Mouse (Mus musculus): ENCODE results near the gene Col26a1. TPM values are rescaled to one million over a fixed set of nuclear protein-coding genes. Genes with fewer than 3 reads are reported as not detected.

Col26a1 gene
- total and polyA plus RNA-seq, 3 experiments: 0.72 TPM; not detected in 2

DNA sequence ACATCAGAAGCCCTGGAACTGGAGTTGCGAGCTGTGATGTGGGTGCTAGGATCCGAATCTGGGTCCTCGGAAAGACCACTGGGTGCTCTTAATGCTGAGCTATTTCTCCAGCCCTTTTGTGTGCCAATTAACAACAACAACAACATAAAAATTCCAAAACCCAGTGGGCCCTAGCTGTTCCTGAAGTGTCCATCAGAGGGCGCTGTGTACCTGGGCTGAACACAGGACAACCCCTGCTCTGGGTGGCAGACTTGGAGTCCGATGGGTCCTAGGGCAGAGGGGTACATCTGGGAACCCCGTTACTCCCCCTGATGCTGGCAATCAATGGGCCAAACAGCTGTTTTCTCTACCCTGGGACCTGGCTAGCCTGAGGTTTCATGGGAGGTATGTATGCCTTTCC, 123.2 kb downstream of the Col26a1 start:
- TF ChIP-seq JUND (conservative IDR thresholded peaks at IDR 0.05; ENCODE audit: low read depth, low read length) (no peak), BHLHE40 (IDR thresholded peaks at IDR 0.05; ENCODE audit: low read depth, low read length) (no peak), JUN (IDR thresholded peaks at IDR 0.05; ENCODE audit: insufficient read depth, low read depth, low read length) (no peak), RAD21 (IDR thresholded peaks at IDR 0.05; ENCODE audit: low read depth, low read length) (peak; percentile 25), ZC3H11A (IDR thresholded peaks at IDR 0.05; ENCODE audit: low read depth, low read length) (no peak), NELFE (IDR thresholded peaks at IDR 0.05; ENCODE audit: low read depth, low read length) (no peak), TBP (conservative IDR thresholded peaks at IDR 0.05; ENCODE audit: low read depth, low read length) (no peak), ZMIZ1 (IDR thresholded peaks at IDR 0.05; ENCODE audit: low read depth, low read length) (no peak), CTCF (conservative IDR thresholded peaks at IDR 0.05 in 1 of 2, IDR thresholded peaks at IDR 0.05 in 1 of 2; ENCODE audit: low read depth in 2 of 2, low read length in 2 of 2) (peak; percentile 58 to 71), PAX5 (IDR thresholded peaks at IDR 0.05; ENCODE audit: low read length) (no peak), E2F4 (IDR thresholded peaks at IDR 0.05; ENCODE audit: insufficient replicate concordance, low read depth, low read length) (no peak), MEF2A (IDR thresholded peaks at IDR 0.05; ENCODE audit: borderline replicate concordance, low read depth, low read length) (no peak), IRF4 (IDR thresholded peaks at IDR 0.05; ENCODE audit: low read depth, low read length) (no peak), UBTF (IDR thresholded peaks at IDR 0.05; ENCODE audit: low read depth, low read length) (no peak), MYC (IDR thresholded peaks at IDR 0.05; ENCODE audit: low read depth, low read length) (no peak), MAX (IDR thresholded peaks at IDR 0.05; ENCODE audit: low read length) (no peak), POLR2AphosphoS2 (IDR thresholded peaks at IDR 0.05; ENCODE audit: low read depth, low read length) (no peak), GABPA (IDR thresholded peaks at IDR 0.05; ENCODE audit: insufficient replicate concordance, low read depth, low read length) (no peak)
- H3K4me2 ChIP-seq (ENCODE audit: insufficient read depth, low read depth, poor library complexity, severe bottlenecking): no peak overlapping the region
- H3K27ac ChIP-seq (ENCODE audit: insufficient read depth, low read depth): no peak overlapping the region
- H3K9me3 ChIP-seq (replicated peaks; ENCODE audit: low read length): no peaks in the 10 kb centered on the region
- no peaks in the 10 kb centered on the region for H3K79me2 ChIP-seq (replicated peaks; ENCODE audit: control insufficient read depth, extremely low read depth, insufficient read depth, poor library complexity, severe bottlenecking)
- no peak overlapping the region for H3K4me3 ChIP-seq (replicated peaks in 1 of 3; ENCODE audit: low read depth in 2 of 3, low read length in 2 of 3, poor library complexity in 1 of 3)
- no peaks in the 10 kb centered on the region for H3K36me3 ChIP-seq (replicated peaks in 1 of 2; ENCODE audit: control insufficient read depth in 1 of 2, insufficient read depth in 1 of 2, low read length in 1 of 2)
- no peak for DNase-seq (ENCODE audit: extremely low read depth)
- H3K27me3 ChIP-seq (replicated peaks): peaks cover 67% of the 10 kb centered on the region
- H3K4me1 ChIP-seq (ENCODE audit: control insufficient read depth in 1 of 2, insufficient read depth in 2 of 2): no peaks in the 10 kb centered on the region
- no peak overlapping the region for H3K9ac ChIP-seq (ENCODE audit: insufficient read depth, low read depth)
- in situ Hi-C loops (cut with MboI; ENCODE audit: low pct_ligation_motif_present, low pct_unique_long_range_greater_than_20kb, low sequenced_read_pairs): no loop called here
- dilution Hi-C loops (cut with MboI; ENCODE audit: extremely low pct_ligation_motif_present, extremely low pct_unique_long_range_greater_than_20kb, low sequenced_read_pairs): no loop called here

DNA sequence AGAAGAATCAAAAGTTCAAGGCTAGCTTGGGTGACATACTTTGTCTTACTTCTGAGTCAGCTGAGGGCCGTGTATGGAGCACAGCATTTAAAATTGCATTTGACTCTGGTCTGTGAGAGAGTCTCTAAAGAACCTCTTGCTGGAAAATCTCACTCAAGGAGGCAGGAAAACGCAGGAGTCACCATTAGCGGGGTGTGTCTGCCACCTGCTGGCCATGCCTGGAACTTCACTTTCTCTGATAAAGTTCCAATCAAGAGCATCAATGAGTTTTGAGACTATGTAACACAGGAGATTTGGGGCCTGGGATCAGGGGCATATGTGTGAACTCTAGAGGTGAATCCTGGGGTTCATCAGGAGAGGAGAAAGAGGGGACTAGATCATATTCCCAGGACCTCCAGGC, 127.3 kb downstream of the Col26a1 start:
- Histone ChIP-seq H3K4me3 (replicated peaks in 1 of 3; ENCODE audit: low read depth in 2 of 3, low read length in 2 of 3, poor library complexity in 1 of 3) (no peak overlapping the region), H3K4me2 (ENCODE audit: insufficient read depth, low read depth, poor library complexity, severe bottlenecking) (no peak overlapping the region), H3K27ac (ENCODE audit: insufficient read depth, low read depth) (no peak overlapping the region), H3K4me1 (ENCODE audit: control insufficient read depth in 1 of 2, insufficient read depth in 2 of 2) (peaks cover 12 to 13% of the 10 kb centered on the region in 2 experiments), H3K36me3 (replicated peaks in 1 of 2; ENCODE audit: control insufficient read depth in 1 of 2, insufficient read depth in 1 of 2, low read length in 1 of 2) (no peaks in the 10 kb centered on the region), H3K79me2 (replicated peaks; ENCODE audit: control insufficient read depth, extremely low read depth, insufficient read depth, poor library complexity, severe bottlenecking) (no peaks in the 10 kb centered on the region), H3K9me3 (replicated peaks; ENCODE audit: low read length) (peaks cover 6% of the 10 kb centered on the region), H3K27me3 (replicated peaks) (peaks cover 45% of the 10 kb centered on the region), H3K9ac (ENCODE audit: insufficient read depth, low read depth) (no peak overlapping the region)
- TF ChIP-seq CTCF (conservative IDR thresholded peaks at IDR 0.05 in 1 of 2, IDR thresholded peaks at IDR 0.05 in 1 of 2; ENCODE audit: low read depth in 2 of 2, low read length in 2 of 2) (peak; percentile 84 to 95), RAD21 (IDR thresholded peaks at IDR 0.05; ENCODE audit: low read depth, low read length) (peak; percentile 84), POLR2A (IDR thresholded peaks at IDR 0.05; ENCODE audit: low read depth, low read length) (no peak), SMC3 (IDR thresholded peaks at IDR 0.05; ENCODE audit: low read depth, low read length) (peak; percentile 61), USF2 (conservative IDR thresholded peaks at IDR 0.05; ENCODE audit: low read depth, low read length) (no peak)
- in situ Hi-C loops (cut with MboI; ENCODE audit: low pct_ligation_motif_present, low pct_unique_long_range_greater_than_20kb, low sequenced_read_pairs): no loop called here
- dilution Hi-C loops (cut with MboI; ENCODE audit: extremely low pct_ligation_motif_present, extremely low pct_unique_long_range_greater_than_20kb, low sequenced_read_pairs): no loop called here
- DNase-seq (ENCODE audit: extremely low read depth): peak; percentile 50
